Mouse (Mus musculus): ENCODE results near the gene Letm1. TPM values are rescaled to one million over a fixed set of nuclear protein-coding genes. Genes with fewer than 3 reads are reported as not detected.

Letm1 gene
- polyA plus RNA-seq (2015; fragmentation: Nextera tagmentation; extraction: Ambion mirVana) = 39.5 and 42.6 TPM in 2 replicates

DNA sequence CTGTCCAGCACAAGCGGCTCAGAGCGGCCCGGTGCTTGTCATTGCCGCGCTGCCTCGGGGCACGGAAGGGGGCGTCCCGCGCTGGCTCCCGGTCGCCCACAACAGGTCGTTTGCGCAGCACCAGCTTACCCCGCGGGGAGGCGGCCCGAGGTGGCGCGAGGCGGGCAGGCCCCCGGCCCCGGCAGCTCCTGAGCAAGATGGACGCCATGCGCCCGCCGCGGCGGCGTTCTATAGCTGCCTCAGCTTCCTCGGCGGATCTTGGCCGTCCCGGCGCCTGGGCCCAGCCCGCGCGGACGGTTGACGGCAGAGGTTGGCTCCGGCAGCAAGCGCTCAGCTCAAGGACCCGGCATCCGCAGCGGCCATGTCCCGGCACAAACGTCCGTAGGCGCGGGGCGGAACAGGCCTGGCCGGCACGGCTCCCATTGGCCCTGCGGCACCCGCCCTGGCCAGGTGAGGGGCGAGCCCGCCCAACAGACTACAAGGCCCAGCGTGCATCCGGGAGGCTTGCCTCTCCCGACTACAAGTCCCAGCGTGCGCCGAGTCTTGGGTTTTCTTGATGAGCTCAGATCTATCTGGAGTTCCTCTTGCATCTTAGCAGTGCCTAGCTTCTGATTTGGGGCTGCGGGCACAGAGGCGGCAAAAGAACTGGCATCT, at the start of gene Letm1:
TSS of gene Letm1 (minus strand) at position 473 of the 654 bp plus-strand sequence.
- 2% methylated on average over 65 of the region's 65 CpGs for WGBS
- Histone ChIP-seq H3K9me3 (ENCODE audit: control insufficient read depth, low read length) (no peaks in the 10 kb centered on the region), H3K9ac (ENCODE audit: low read length) (peak within 1 kb of the TSS; percentile 89), H3K27me3 (ENCODE audit: control insufficient read depth, insufficient read depth, low read length) (no peaks in the 10 kb centered on the region), H3K27ac (replicated peaks) (peak within 1 kb of the TSS; percentile 78), H3K4me2 (replicated peaks; ENCODE audit: low read depth) (peak within 1 kb of the TSS; percentile 85), H3K4me1 (replicated peaks; ENCODE audit: control insufficient read depth, insufficient read depth) (peaks cover 3% of the 10 kb centered on the region; the same call in 1 of the 2 replicates), H3K36me3 (ENCODE audit: control insufficient read depth, insufficient read depth, low read length) (no peaks in the 10 kb centered on the region), H3K4me3 (ENCODE audit: low read depth, low read length) (peak within 1 kb of the TSS; percentile 95)
- TF ChIP-seq EP300 (optimal IDR thresholded peaks at IDR 0.05) = no peak
- TF ChIP-seq CTCF (IDR thresholded peaks at IDR 0.05; ENCODE audit: low read depth) = peak; percentile 41; the same call in 1 of the 2 replicates
- DNase-seq (ENCODE audit: low spot score) (peak; percentile 96), ATAC-seq (ENCODE audit: low FRiP score, low TSS enrichment) (peak; percentile 100)

DNA sequence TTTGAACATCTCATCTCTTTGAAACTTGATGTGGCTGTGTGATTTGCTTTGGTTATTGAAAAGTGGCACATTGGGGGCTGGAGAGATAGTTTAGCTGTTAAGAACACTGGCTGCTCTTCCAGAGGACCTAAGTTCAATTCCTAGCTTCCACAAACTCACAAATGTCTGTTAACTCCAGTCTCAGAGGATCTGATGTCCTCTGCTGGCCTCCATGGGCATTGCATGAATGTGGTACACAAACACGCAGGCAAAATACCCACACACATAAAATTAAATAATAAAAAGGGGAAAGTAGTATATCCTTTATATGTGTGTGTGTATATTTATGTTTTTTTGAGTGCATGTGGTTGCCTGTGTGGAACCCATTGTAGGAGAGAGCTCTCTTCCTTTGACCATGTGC, 48.2 kb upstream of the Letm1 start:
- 77% methylated on average over 1 of the region's 1 CpGs for WGBS
- H3K9ac ChIP-seq (ENCODE audit: low read length) = no peak overlapping the region
- ATAC-seq (ENCODE audit: low FRiP score, low TSS enrichment) (no peak), DNase-seq (ENCODE audit: low spot score) (no peak)
- no peaks in the 10 kb centered on the region for H3K27me3 ChIP-seq (ENCODE audit: control insufficient read depth, insufficient read depth, low read length)
- no peak overlapping the region for H3K4me3 ChIP-seq (ENCODE audit: low read depth, low read length)
- H3K4me1 ChIP-seq (replicated peaks; ENCODE audit: control insufficient read depth, insufficient read depth) = no peaks in the 10 kb centered on the region
- H3K9me3 ChIP-seq (ENCODE audit: control insufficient read depth, low read length) = no peaks in the 10 kb centered on the region
- no peaks in the 10 kb centered on the region for H3K36me3 ChIP-seq (ENCODE audit: control insufficient read depth, insufficient read depth, low read length)
- H3K27ac ChIP-seq (replicated peaks) = no peak overlapping the region
- no peak for TF ChIP-seq EP300 (optimal IDR thresholded peaks at IDR 0.05)
- peak; percentile 64 for TF ChIP-seq CTCF (IDR thresholded peaks at IDR 0.05; ENCODE audit: low read depth)
- no peak overlapping the region for H3K4me2 ChIP-seq (replicated peaks; ENCODE audit: low read depth)

DNA sequence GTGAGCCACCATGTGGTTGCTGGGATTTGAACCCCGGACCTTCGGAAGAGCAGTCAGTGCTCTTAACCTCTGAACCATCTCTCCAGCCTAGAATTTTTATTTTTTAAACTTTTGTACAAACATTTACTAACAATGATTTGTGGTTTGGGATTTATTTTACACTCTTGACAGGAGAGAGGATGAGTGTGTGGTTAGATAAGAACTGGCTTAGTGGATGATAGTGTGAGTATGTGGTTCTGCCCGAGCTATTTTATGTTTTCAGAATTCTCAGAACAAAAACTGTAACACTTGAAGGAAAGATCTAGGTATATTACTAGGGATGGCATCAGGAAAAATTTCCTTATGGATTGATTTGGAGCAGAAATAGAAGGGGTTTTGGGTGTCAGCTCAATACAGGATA, 47.3 kb upstream of the Letm1 start:
- H3K36me3 ChIP-seq (ENCODE audit: control insufficient read depth, insufficient read depth, low read length) = no peaks in the 10 kb centered on the region
- H3K9me3 ChIP-seq (ENCODE audit: control insufficient read depth, low read length) = no peaks in the 10 kb centered on the region
- DNase-seq (ENCODE audit: low spot score) (no peak), ATAC-seq (ENCODE audit: low FRiP score, low TSS enrichment) (no peak)
- no peak overlapping the region for H3K4me2 ChIP-seq (replicated peaks; ENCODE audit: low read depth)
- H3K4me3 ChIP-seq (ENCODE audit: low read depth, low read length) = no peak overlapping the region
- H3K27me3 ChIP-seq (ENCODE audit: control insufficient read depth, insufficient read depth, low read length) = no peaks in the 10 kb centered on the region
- H3K4me1 ChIP-seq (replicated peaks; ENCODE audit: control insufficient read depth, insufficient read depth) = no peaks in the 10 kb centered on the region
- no peak overlapping the region for H3K27ac ChIP-seq (replicated peaks)
- WGBS = 86% methylated on average over 3 of the region's 3 CpGs
- no peak overlapping the region for H3K9ac ChIP-seq (ENCODE audit: low read length)
- TF ChIP-seq EP300 (optimal IDR thresholded peaks at IDR 0.05) (no peak), CTCF (IDR thresholded peaks at IDR 0.05; ENCODE audit: low read depth) (no peak)

DNA sequence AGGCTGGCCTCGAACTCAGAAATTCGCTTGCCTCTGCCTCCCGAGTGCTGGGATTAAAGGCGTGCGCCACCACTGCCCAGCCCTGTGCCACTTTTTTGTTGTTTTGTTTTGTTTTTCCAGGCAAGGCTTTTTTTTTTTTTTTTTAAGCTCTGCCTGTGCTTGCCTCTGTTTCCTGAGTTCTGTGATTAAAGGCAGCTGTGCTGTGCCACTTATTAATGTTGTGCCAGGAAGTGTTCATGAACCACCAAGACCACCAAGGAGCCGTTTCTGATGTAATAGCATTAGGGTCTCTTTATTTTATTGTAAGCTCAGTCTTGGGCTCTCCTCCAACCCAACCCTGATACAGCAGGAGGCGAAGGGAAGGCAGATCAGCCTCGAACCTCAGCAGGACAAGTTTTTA, 45.5 kb upstream of the Letm1 start:
- 86% methylated on average over 8 of the region's 8 CpGs for WGBS
- TF ChIP-seq CTCF (IDR thresholded peaks at IDR 0.05; ENCODE audit: low read depth) (no peak), EP300 (optimal IDR thresholded peaks at IDR 0.05) (no peak)

GRCm38 (mm10) chr5:33826001-33826400, 43.4 kb upstream of the Letm1 start:
- H3K9ac ChIP-seq (ENCODE audit: low read length) = no peak overlapping the region
- DNase-seq (ENCODE audit: low spot score) (no peak), ATAC-seq (ENCODE audit: low FRiP score, low TSS enrichment) (no peak)
- H3K4me3 ChIP-seq (ENCODE audit: low read depth, low read length) = no peak overlapping the region
- H3K36me3 ChIP-seq (ENCODE audit: control insufficient read depth, insufficient read depth, low read length) = no peaks in the 10 kb centered on the region
- no peaks in the 10 kb centered on the region for H3K27me3 ChIP-seq (ENCODE audit: control insufficient read depth, insufficient read depth, low read length)
- no peaks in the 10 kb centered on the region for H3K4me1 ChIP-seq (replicated peaks; ENCODE audit: control insufficient read depth, insufficient read depth)
- H3K4me2 ChIP-seq (replicated peaks; ENCODE audit: low read depth) = no peak overlapping the region
- TF ChIP-seq CTCF (IDR thresholded peaks at IDR 0.05; ENCODE audit: low read depth) (no peak), EP300 (optimal IDR thresholded peaks at IDR 0.05) (no peak)
- H3K27ac ChIP-seq (replicated peaks) = no peak overlapping the region
- H3K9me3 ChIP-seq (ENCODE audit: control insufficient read depth, low read length) = no peaks in the 10 kb centered on the region

More for the DNA sequence above, 45.5 kb upstream of the Letm1 start:
- H3K4me1 ChIP-seq (replicated peaks; ENCODE audit: control insufficient read depth, insufficient read depth) = no peaks in the 10 kb centered on the region
- H3K4me2 ChIP-seq (replicated peaks; ENCODE audit: low read depth) = no peak overlapping the region
- H3K36me3 ChIP-seq (ENCODE audit: control insufficient read depth, insufficient read depth, low read length) = no peaks in the 10 kb centered on the region
- DNase-seq (ENCODE audit: low spot score) (no peak), ATAC-seq (ENCODE audit: low FRiP score, low TSS enrichment) (no peak)
- no peaks in the 10 kb centered on the region for H3K27me3 ChIP-seq (ENCODE audit: control insufficient read depth, insufficient read depth, low read length)
- no peaks in the 10 kb centered on the region for H3K9me3 ChIP-seq (ENCODE audit: control insufficient read depth, low read length)
- H3K27ac ChIP-seq (replicated peaks) = no peak overlapping the region
- H3K9ac ChIP-seq (ENCODE audit: low read length) = no peak overlapping the region
- H3K4me3 ChIP-seq (ENCODE audit: low read depth, low read length) = no peak overlapping the region

GRCm38 (mm10) chr5:33822456-33822855, 39.8 kb upstream of the Letm1 start:
- TF ChIP-seq EP300 (optimal IDR thresholded peaks at IDR 0.05) (no peak), CTCF (IDR thresholded peaks at IDR 0.05; ENCODE audit: low read depth) (no peak)
- Histone ChIP-seq H3K4me3 (ENCODE audit: low read depth, low read length) (no peak overlapping the region), H3K4me2 (replicated peaks; ENCODE audit: low read depth) (no peak overlapping the region), H3K9me3 (ENCODE audit: control insufficient read depth, low read length) (no peaks in the 10 kb centered on the region), H3K36me3 (ENCODE audit: control insufficient read depth, insufficient read depth, low read length) (no peaks in the 10 kb centered on the region), H3K27ac (replicated peaks) (no peak overlapping the region), H3K27me3 (ENCODE audit: control insufficient read depth, insufficient read depth, low read length) (no peaks in the 10 kb centered on the region), H3K9ac (ENCODE audit: low read length) (no peak overlapping the region), H3K4me1 (replicated peaks; ENCODE audit: control insufficient read depth, insufficient read depth) (no peaks in the 10 kb centered on the region)
- ATAC-seq (ENCODE audit: low FRiP score, low TSS enrichment) = no peak
- WGBS = 36% methylated on average over 3 of the region's 3 CpGs
- DNase-seq (ENCODE audit: low spot score) = no peak
